Mouse (Mus musculus) G1E-ER4 (cell line): ENCODE data around the gene Tlr12. TPM values are rescaled to one million over a fixed set of nuclear protein-coding genes. Genes with fewer than 3 reads are reported as not detected.

Experiments used
- GATA1 ChIP-seq: IDR thresholded peaks from one replicate; pipeline ENCODE4 v1.8.0; 2012; ENCODE audit warnings: low read length, inconsistent platforms
- polyA plus RNA-seq: library from polyadenylated mRNA; stranded (reverse); fragments of >175 nt; gene quantifications from 2 replicates; pipeline ENCODE4 v1.2.3, GENCODE M21; 2012

The Tlr12 gene
- polyA plus RNA-seq, 1 experiment: not detected

DNA sequence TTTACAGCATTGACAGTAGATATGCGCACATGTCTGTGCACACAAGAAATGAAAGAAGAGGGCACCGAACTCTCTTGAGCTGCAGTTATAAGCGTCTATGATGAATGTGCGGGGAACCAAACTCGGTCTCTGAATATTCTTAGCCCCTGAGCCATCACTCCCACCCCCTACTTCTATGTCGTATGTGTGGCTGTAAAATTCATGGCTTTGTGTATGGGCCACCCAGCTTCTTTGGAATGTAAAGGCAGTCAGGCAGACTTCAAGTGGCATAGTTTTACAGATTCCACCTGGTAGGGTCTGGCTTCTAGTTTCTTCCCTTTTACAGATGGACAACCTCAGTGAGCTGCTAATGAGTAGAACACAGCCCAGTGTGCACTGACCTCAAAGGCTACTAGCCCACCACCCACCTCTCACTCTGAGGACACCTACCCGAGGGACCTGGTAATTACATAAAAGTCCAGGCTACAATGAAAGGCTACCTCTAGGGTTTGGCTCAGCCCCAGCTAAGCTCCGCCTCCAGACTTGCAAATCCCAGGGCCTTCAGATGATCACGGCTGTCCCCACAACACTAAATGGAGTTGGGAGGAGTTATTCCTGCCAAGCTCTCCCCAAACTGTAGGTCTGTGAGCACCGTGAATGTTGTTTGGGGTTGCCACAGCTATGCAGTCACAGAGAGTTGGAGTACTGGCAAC lies 17.6 kb upstream of the Tlr12 start:
- TF ChIP-seq GATA1: no peak

DNA sequence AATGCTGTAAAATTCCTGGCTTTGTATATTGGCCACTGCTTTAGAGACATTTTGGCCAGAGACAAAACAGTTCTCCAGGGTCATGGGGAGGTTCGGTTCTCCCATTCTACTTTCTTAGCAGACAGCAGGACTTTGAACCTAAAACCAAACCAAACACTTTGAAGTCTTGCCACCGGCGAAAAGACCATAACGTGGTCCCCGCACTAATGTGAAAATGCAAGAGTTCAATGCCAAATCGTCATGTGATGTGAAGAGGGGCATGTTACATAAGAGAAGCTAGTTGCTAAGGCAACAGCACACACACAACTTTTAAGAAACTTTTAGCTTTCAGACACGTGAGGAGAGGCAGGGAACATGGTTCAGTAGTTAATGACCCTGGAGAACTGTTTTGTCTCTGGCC lies 17.0 kb upstream of the Tlr12 start:
- no peak for TF ChIP-seq GATA1

DNA sequence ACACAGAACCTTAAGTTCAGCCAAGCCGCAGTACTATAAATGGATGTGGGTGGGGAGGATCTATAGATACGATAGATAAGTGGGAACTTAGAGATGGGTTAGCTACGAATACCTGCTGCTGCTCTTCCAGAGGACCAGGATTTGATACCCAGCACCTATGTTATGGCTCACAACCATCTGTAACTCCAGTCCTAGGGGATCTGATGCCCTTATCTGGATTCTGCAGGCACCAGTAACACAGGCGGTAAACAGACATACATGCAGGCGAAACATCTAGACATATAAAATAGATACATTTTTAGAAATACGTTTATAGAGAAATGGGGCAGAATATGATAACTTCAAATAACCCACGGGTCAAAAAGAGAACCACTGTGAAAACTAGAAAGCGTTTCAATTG lies 2.7 kb upstream of the Tlr12 start:
- TF ChIP-seq GATA1: no peak

DNA sequence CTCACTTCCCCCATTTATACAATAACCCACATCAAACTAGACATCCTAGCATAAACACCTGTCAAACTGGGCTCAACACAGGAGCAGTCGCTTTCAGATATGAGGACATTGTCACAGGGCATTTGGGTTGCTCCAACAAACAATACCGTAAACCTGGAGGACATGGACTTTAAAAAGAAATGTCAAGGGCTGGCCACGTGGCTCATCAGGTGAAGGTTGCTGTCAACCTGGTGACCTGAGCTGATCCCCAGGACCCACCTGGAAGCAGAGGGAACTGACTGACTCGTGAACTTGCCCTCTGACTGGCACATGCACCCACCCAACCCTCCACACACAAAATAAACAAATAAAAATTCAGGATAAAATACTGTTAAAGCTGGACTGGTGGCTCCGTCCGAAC lies 2.2 kb upstream of the Tlr12 start:
- no peak for TF ChIP-seq GATA1

DNA sequence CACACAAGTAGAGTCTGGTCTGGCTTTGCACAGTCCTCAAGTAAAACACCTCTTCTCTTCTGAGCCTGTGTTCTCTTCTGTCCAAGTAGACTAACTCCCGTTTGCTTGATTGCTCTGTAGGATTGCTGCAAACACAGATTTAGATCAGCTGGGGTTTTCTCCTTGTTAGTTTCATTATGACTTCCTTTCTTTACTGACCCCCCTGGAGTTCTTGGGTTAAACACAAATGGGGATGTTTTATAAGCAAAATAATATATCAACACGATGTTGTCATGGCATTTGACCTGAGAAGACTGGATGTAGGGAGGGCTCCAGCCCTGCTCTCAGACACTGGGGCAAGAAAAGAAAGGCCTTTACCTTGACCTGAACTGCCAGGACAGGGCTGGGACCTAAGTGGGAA lies 544 bp upstream of the Tlr12 start:
- no peak for TF ChIP-seq GATA1

DNA sequence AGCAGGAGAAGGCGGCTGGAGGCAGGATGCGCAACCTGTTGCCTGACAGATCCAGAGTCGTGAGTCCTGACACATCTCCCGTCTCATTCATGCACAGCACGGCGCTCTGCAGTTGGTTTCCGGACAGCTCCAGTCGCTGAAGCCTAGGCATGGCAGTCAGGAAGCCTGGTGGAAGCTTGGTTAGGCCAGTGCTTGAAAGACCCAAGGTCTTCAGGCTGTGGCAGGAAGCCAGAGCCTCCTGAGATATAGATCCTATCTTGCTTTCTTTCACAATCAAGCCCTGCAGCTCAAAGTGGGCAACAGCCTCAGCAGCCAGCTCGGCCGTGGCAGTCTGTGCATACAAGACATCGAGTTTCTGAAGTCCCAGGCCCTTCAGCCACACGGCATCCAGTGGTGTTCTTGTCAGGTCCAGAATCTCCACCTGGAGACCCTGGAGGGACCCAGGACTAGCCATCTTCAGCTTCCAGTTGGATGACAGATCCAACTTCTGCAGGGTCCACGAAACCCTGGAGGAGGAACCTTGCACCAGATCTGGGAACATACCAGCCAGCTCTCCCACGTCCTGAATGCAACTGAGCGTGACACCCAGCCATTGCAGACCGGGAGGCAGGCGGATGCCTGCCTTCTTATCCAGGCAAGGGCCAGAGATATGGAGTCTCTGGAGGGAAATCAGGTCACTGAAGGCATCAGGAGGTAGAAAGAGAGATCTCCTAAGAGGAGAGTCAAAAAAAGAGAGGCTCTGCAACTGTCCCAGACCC lies 877 bp downstream of the Tlr12 start:
- TF ChIP-seq GATA1: no peak

DNA sequence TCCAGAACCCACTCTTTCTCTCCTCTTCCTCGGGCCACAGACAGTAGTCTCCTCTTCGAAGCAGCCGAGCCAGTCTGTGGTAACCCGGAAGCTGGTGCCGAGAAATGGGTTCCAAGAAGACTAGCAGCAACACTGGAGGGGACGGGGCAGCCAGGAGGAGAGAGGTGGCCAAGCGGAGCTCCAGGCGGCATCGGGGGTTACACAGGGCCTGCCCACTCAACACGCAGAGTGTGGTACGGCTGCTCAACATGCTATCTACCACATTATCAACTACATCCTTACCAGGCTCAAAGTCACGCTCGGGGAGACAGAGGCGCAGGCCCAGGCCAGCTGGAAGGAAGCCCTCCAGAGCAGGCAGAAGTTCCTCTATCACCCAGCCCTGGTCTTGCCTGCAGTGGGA lies 2.7 kb downstream of the Tlr12 start:
- TF ChIP-seq GATA1: no peak

DNA sequence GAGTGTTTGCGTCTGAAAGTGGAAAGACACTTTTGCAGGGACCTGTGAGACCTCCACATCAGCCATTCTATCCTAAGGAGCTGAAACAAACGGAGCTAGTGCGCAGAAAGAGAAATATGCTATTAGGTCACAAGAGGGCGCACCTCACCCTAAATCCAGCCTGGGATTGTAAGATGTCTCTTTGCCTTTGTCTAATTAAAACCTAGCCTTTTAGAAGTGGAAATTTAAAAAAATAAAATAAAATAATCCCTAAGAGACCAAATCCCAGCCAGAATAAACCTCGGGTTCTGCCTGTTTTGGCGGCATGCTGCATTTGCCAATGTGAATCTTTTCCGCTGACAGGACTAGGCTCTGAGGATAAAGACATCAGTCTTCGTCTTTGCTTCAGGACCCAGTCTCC lies 5.1 kb downstream of the Tlr12 start:
- no peak for TF ChIP-seq GATA1

DNA sequence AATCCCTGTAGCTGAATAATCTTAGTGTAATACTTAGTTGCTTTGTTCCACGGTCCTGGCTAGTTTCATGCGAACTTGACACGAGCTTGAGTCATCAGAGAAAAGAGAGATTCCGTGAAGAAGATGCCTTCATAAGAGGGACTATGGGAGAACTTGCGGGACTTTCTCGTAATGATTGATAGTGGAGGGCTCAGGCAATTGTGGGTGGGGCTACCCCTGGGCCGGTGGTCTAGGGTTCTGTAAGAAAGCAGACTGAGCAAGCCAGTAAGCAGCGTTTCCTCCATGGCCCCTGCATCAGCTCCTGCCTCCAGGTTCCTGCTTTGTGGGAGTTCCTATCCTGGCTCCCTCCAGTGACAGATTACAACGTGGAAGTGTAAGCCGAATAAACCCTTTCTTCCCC lies 7.7 kb downstream of the Tlr12 start:
- TF ChIP-seq GATA1: no peak

DNA sequence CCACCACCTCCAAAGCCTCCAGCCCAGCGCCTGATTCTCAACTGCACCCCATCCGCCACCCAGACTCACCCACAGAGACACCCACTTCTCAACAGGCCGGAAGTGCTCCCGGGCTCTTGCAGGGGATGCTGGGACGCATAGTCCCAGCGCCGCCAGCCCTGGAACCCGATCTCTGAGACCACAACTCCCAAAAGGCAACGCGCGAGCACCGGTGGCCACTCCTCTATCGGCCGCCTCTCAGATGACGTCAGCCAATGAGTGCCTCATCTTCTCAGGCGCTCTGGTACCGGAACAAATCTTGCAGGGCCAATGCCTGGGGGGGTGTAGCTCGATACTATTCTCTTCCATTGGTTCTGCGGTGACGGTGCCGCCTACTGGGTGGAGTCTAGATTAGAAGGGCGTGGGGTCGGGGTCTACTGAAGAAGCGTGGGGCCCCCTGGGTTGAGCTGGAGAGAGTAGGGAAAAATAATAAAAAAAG lies 8.5 kb downstream of the Tlr12 start, which contains the start of gene Zscan20:
TSS of gene Zscan20 (minus strand) at position 174 of the 478 bp plus-strand sequence.
- no peak for TF ChIP-seq GATA1

DNA sequence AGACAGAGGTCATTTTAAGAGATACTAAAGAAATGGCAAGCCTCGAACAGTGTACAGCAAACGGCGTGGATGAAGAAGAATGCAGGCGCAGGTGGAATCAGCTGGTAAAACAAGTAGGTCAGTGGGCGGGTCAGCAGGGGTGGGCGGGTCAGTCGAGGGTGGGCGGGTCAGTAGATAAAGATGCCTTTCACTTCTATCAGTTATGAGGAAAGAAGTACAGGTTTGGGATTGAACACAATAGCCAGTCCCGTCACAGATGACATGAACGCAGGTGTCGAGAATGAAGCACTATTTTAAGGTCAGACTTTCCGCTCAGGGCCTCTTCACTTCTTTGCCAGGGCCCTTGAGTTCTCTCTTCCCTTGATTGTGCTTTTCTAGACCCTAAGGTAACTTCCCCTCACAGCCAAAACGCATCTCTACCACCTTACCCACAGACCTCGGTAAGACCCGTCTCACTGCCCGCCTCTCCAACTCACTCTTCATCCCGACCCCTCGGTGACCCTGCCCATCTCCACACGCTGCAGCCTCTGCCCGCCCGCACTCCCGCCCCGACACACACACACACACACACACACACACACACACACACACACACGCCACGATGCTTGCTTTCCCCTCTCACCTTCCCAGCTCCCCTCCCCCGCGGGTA lies 9.0 kb downstream of the Tlr12 start:
- no peak for TF ChIP-seq GATA1

DNA sequence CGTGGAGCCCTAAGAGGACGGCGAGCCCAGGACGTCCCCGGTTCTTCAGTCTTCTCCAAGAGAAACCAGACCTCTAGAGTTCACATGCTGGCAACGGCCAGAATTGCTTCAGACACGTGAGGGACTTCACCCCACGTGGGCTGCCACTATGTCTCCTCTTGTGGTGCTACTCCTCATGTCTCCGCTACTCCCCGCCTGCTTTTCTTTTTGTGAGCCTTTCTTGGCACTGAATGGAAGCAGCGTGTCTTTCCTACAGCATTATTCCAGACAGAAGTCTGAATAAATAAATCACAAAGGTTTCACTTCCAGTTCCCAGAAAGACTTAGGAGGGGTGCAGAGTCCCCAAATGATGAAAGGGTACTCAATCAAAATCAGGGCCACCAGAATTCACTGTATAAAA lies 10.8 kb downstream of the Tlr12 start:
- TF ChIP-seq GATA1: no peak

DNA sequence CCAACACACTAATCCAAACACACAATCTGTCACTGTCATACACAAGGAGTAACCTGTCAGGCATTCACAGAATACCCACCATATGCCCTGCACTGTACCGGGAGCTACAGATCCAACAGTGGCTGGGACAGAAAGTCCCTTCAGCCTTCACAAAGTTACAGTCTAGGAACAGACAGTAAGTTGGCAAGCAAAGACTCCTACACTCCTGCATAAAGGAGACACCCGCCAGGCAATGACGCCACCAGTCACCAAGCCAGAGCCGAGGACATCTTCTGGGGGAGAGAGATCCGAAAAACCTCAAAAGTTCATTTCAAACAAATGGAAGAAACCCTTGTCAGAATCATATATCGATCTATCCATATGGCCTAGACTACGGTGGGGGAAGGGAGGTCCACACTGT lies 11.8 kb downstream of the Tlr12 start:
- no peak for TF ChIP-seq GATA1

DNA sequence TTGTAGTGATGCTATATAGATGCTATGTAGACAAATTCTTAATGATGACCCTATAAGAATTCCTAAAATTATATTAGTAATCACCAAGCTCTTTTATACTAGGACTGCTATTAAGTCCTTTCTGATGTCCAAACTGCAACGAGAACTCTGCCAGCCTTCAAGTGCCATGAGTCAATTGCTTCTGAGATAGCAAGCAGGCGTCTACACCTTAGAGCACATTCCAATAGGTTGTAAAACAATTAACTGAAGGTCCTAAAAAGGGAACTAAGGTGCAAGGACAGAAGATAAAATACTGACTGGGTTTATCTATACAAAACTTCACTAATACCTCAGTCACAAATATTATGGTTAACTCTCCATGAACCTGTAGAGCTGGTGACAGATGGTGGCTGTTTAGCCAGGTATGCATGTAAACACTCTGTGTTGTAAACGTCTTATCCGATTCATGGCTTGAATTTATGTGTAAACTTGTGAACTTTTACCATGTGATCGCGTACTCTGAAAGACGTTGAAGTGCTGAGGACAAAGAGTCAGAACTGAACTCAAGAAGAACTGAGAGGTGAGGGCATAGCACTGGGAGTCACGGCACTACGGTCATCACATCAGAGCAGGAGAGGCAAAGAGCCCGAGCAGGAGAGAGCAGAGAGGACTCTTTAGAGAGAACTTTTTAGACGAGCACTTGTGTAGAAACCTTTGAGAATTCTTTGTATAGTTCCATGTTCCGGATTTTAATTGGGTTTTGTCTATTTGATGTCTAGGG lies 20.4 kb downstream of the Tlr12 start:
- TF ChIP-seq GATA1: no peak

DNA sequence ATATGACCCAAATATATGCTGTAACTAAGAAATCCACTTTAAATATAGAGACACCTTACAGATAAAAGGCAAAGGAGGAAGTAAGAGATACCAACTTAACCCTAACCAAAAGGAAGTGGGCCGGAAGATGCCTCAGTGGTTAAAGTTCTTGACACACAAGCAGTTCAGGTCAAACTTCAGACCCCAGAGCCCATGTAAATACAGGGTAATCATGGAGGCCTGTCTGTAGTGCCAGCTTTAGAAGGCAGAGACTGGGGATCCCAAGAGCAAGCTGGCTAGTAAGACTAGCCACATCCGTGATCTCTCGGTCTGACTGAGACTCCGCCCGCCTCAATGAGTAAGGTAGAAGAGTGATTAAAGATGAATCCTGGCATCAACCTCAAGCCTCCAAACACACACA lies 24.4 kb downstream of the Tlr12 start:
- TF ChIP-seq GATA1: no peak

DNA sequence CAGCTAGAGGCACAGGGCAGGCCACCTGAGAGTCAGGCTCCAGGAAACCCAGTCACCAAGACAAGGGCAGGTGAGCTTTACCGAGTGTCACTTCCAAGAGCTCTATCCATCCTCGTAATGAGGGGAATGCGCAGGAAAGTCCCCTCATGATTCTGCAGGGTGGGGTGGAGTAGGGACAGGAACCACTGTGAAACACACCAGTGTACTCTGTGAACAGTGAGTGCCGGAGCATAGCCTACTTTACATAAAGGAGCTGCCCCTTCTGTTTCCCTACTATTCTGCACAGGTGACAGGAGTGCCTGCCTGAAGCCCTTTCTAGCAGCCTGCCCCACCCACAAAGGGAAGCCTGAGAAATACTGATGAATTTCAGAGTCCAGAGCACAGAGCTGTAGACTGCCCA lies 25.1 kb downstream of the Tlr12 start:
- no peak for TF ChIP-seq GATA1
